Mouse (Mus musculus): ENCODE results near the gene Col15a1. TPM values are rescaled to one million over a fixed set of nuclear protein-coding genes. Genes with fewer than 3 reads are reported as not detected.

Gene Col15a1
- polyA plus RNA-seq, 1 experiment from 2014 or later = 4.9 TPM

DNA sequence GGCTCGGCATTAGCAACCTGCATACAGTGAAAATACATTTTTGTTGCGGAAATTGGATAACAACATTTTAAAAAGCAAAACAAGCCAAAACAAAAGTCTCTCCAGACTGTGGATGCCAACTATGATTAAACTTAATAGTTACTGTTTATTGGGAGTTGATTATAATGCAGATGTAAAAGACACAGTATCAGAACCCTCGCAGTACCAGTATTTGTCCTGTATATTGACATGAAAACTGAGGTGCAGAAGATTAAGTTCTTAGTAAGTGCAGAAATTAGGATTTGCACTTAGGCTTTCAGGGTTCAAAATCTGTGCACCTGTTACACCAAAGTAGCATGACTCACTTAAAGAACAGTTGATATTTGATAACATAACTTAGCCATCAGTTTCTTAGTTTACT lies 146.3 kb downstream of the Col15a1 start:
- Histone ChIP-seq H3K9ac (replicated peaks; ENCODE audit: low read depth) (0 out of 2 replicates have a peak overlapping the region, but pooled peaks have one; percentile 77), H3K27ac (ENCODE audit: low read length) (no peak overlapping the region), H3K4me3 (ENCODE audit: low read depth, low read length) (peak overlapping the region; percentile 83), H3K4me2 (replicated peaks; ENCODE audit: low read depth, low read length) (peak overlapping the region; percentile 96), H3K9me3 (ENCODE audit: low read length) (no peaks in the 10 kb centered on the region), H3K4me1 (ENCODE audit: insufficient read depth, low read depth, low read length) (peaks cover 3% of the 10 kb centered on the region; the same call in 1 of the 2 replicates), H3K36me3 (ENCODE audit: insufficient read depth, low read length) (no peaks in the 10 kb centered on the region), H3K27me3 (replicated peaks; ENCODE audit: insufficient read depth, low read length) (no peaks in the 10 kb centered on the region)
- 36% methylated on average over 3 of the region's 3 CpGs for WGBS
- TF ChIP-seq CTCF (IDR thresholded peaks at IDR 0.05) = no peak
- TF ChIP-seq EP300 (IDR thresholded peaks at IDR 0.05) = no peak
- no peak for ATAC-seq
- DNase-seq (ENCODE audit: low spot score) = no peak

- no peak overlapping the region for H3K4me3 ChIP-seq (ENCODE audit: low read depth, low read length)
- DNase-seq (ENCODE audit: low spot score) (no peak), ATAC-seq (no peak)
- TF ChIP-seq EP300 (IDR thresholded peaks at IDR 0.05) (no peak), CTCF (IDR thresholded peaks at IDR 0.05) (no peak)
- H3K27ac ChIP-seq (ENCODE audit: low read length) = no peak overlapping the region
- no peak overlapping the region for H3K4me2 ChIP-seq (replicated peaks; ENCODE audit: low read depth, low read length)
- H3K27me3 ChIP-seq (replicated peaks; ENCODE audit: insufficient read depth, low read length) = no peaks in the 10 kb centered on the region
- no peaks in the 10 kb centered on the region for H3K4me1 ChIP-seq (ENCODE audit: insufficient read depth, low read depth, low read length)
- H3K36me3 ChIP-seq (ENCODE audit: insufficient read depth, low read length) = no peaks in the 10 kb centered on the region
- WGBS = 87% methylated on average over 2 of the region's 2 CpGs
- no peaks in the 10 kb centered on the region for H3K9me3 ChIP-seq (ENCODE audit: low read length)
- H3K9ac ChIP-seq (replicated peaks; ENCODE audit: low read depth) = no peak overlapping the region
These were observed 154.7 kb downstream of the Col15a1 start for GRCm38 (mm10) chr4:47362662-47363061.

Other genes starting within 250 kb of the Col15a1 start
- 0.02 TPM in 1 of 2 replicates, not detected in the other for gene Gabbr2, start 216.3 kb upstream of the Col15a1 start, polyA plus RNA-seq (2015; fragmentation: Nextera tagmentation; extraction: Ambion mirVana)
- gene Anks6, start 150.7 kb upstream of the Col15a1 start, polyA plus RNA-seq (2015; fragmentation: Nextera tagmentation; extraction: Ambion mirVana) = 1.4 TPM in 2 replicates
- gene Galnt12, start 116.3 kb upstream of the Col15a1 start, polyA plus RNA-seq (2015; fragmentation: Nextera tagmentation; extraction: Ambion mirVana) = 2.9 and 3.2 TPM in 2 replicates
- 12.8 and 14.6 TPM in 2 replicates for gene Tgfbr1, start 145.1 kb downstream of the Col15a1 start, polyA plus RNA-seq (2015; fragmentation: Nextera tagmentation; extraction: Ambion mirVana)